Mouse (Mus musculus) testis, adult 2 months (tissue): Measurements from ENCODE around the gene Cpox. TPM values are rescaled to one million over a fixed set of nuclear protein-coding genes. Genes with fewer than 3 reads are reported as not detected.

Source experiments
- H3K27ac ChIP-seq: fragments of 200-500 bp; 2 replicates; pipeline ENCODE4 v1.5.1; 2012; ENCODE audit warnings: low read depth, low read length; ENCODE audit not compliant: control insufficient read depth, insufficient read depth
- H3K27me3 ChIP-seq: fragments of 200-500 bp; 2 replicates; pipeline ENCODE4 v1.6.1; 2012; ENCODE audit warnings: mild to moderate bottlenecking, low read length, moderate library complexity; ENCODE audit not compliant: control insufficient read depth, insufficient read depth
- H3K36me3 ChIP-seq: fragments of 200-500 bp; 2 replicates; pipeline ENCODE4 v1.6.1; 2012; ENCODE audit warnings: mild to moderate bottlenecking, low read length; ENCODE audit not compliant: control insufficient read depth, insufficient read depth
- H3K4me1 ChIP-seq: fragments of 200-500 bp; 2 replicates; pipeline ENCODE4 v1.6.1; 2012; ENCODE audit warnings: low read length; ENCODE audit not compliant: control insufficient read depth, insufficient read depth
- H3K4me3 ChIP-seq: fragments of 200-500 bp; 2 replicates; pipeline ENCODE4 v1.5.1; 2012; ENCODE audit warnings: low read depth, mild to moderate bottlenecking, low read length, moderate library complexity, mixed read lengths; ENCODE audit not compliant: control insufficient read depth
- CTCF ChIP-seq: fragments of 200-500 bp; IDR thresholded peaks from 2 replicates; pipeline ENCODE4 v1.5.1; 2012; ENCODE audit warnings: low read depth, mild to moderate bottlenecking, inconsistent platforms, low read length, moderate library complexity; ENCODE audit not compliant: control insufficient read depth, insufficient read depth, insufficient replicate concordance
- POLR2A ChIP-seq: fragments of 200-500 bp; IDR thresholded peaks from 2 replicates; pipeline ENCODE4 v1.6.1; 2012; ENCODE audit warnings: low read depth, mild to moderate bottlenecking, inconsistent platforms, low read length, moderate library complexity; ENCODE audit not compliant: control insufficient read depth
- polyA plus RNA-seq: library from polyadenylated mRNA; depleted of rRNA; stranded (reverse); fragments of >200 nt; gene quantifications from 2 replicates; pipeline ENCODE4 v1.2.3, GENCODE M21; 2012

Gene Cpox
- polyA plus RNA-seq, 1 experiment: 2.2 TPM

- no peak overlapping the region for H3K27ac ChIP-seq
- no peaks in the 10 kb centered on the region for H3K36me3 ChIP-seq
- no peaks in the 10 kb centered on the region for H3K4me1 ChIP-seq
- H3K4me3 ChIP-seq: no peak overlapping the region
- TF ChIP-seq CTCF: no peak
- no peak for TF ChIP-seq POLR2A
- no peaks in the 10 kb centered on the region for H3K27me3 ChIP-seq
Measured at GRCm38 (mm10) chr16:58677491-58677890, 7.4 kb downstream of the Cpox start.

- Histone ChIP-seq H3K27ac (no peak overlapping the region), H3K4me3 (no peak overlapping the region), H3K4me1 (no peaks in the 10 kb centered on the region), H3K36me3 (no peaks in the 10 kb centered on the region), H3K27me3 (no peaks in the 10 kb centered on the region)
- TF ChIP-seq CTCF (no peak), POLR2A (no peak)
Measured at GRCm38 (mm10) chr16:58678660-58679059, 8.6 kb downstream of the Cpox start.

- no peaks in the 10 kb centered on the region for H3K27me3 ChIP-seq
- H3K4me1 ChIP-seq: no peaks in the 10 kb centered on the region
- TF ChIP-seq CTCF (no peak), POLR2A (no peak)
- no peak overlapping the region for H3K4me3 ChIP-seq
- no peak overlapping the region for H3K27ac ChIP-seq
- H3K36me3 ChIP-seq: no peaks in the 10 kb centered on the region
Measured at GRCm38 (mm10) chr16:58682046-58682445, 12.0 kb downstream of the Cpox start.

- TF ChIP-seq POLR2A (no peak), CTCF (no peak)
- H3K27ac ChIP-seq: no peak overlapping the region
- no peaks in the 10 kb centered on the region for H3K4me1 ChIP-seq
- H3K27me3 ChIP-seq: no peaks in the 10 kb centered on the region
- H3K4me3 ChIP-seq: no peak overlapping the region
- no peaks in the 10 kb centered on the region for H3K36me3 ChIP-seq
Measured at GRCm38 (mm10) chr16:58682870-58683269, 12.8 kb downstream of the Cpox start.

- H3K27me3 ChIP-seq: no peaks in the 10 kb centered on the region
- H3K4me3 ChIP-seq: no peak overlapping the region
- no peak for TF ChIP-seq CTCF
- TF ChIP-seq POLR2A: no peak
- no peak overlapping the region for H3K27ac ChIP-seq
- H3K4me1 ChIP-seq: no peaks in the 10 kb centered on the region
- no peaks in the 10 kb centered on the region for H3K36me3 ChIP-seq
Measured at GRCm38 (mm10) chr16:58683911-58684310, 13.8 kb downstream of the Cpox start.

GRCm38 (mm10) chr16:58684537-58684936 is 14.4 kb downstream of the Cpox start:
- Histone ChIP-seq H3K4me3 (no peak overlapping the region), H3K36me3 (no peaks in the 10 kb centered on the region), H3K27ac (no peak overlapping the region), H3K4me1 (no peaks in the 10 kb centered on the region), H3K27me3 (no peaks in the 10 kb centered on the region)
- no peak for TF ChIP-seq POLR2A
- no peak for TF ChIP-seq CTCF

- H3K4me3 ChIP-seq: no peak overlapping the region
- no peaks in the 10 kb centered on the region for H3K27me3 ChIP-seq
- no peaks in the 10 kb centered on the region for H3K4me1 ChIP-seq
- no peak overlapping the region for H3K27ac ChIP-seq
- no peaks in the 10 kb centered on the region for H3K36me3 ChIP-seq
- TF ChIP-seq CTCF: no peak
- no peak for TF ChIP-seq POLR2A
Measured at GRCm38 (mm10) chr16:58685548-58686537, 15.8 kb downstream of the Cpox start.
